Mouse (Mus musculus): Measurements from ENCODE around the gene Abcf2. TPM values are rescaled to one million over a fixed set of nuclear protein-coding genes. Genes with fewer than 3 reads are reported as not detected.
"Not testable (repeated sequence)": the region's sequence is repeated elsewhere in the genome, so short reads cannot be mapped to it uniquely, and the experiment has no call there.

The Abcf2 gene
- total and polyA plus RNA-seq, 2 experiments, result 25.9 to 31.9 TPM

- Histone ChIP-seq H3K79me2 (ENCODE audit: control insufficient read depth, insufficient read depth, low read length) (peaks cover 9% of the 10 kb centered on the region; the same call in 1 of the 2 replicates), H3K4me3 (ENCODE audit: insufficient read depth, low read depth, low read length) (peak overlapping the region; percentile 95), H3K27me3 (ENCODE audit: control insufficient read depth, insufficient read depth, low read length) (no peaks in the 10 kb centered on the region), H3K4me1 (ENCODE audit: control insufficient read depth, insufficient read depth, low read length) (peaks cover 16% of the 10 kb centered on the region; the same call in 1 of the 2 replicates), H3K9ac (ENCODE audit: low read depth, low read length) (peak overlapping the region; percentile 67), H3K36me3 (ENCODE audit: control insufficient read depth, insufficient read depth, low read length) (peaks cover 3% of the 10 kb centered on the region), H3K27ac (replicated peaks; ENCODE audit: insufficient read depth, low read depth, low read length) (peak overlapping the region; percentile 45; the same call in 1 of the 2 replicates)
- no peak for DNase-seq (ENCODE audit: extremely low read depth, low read depth, low spot score)
- 11% methylated on average over 8 of the region's 8 CpGs for WGBS
- TF ChIP-seq POLR2A (IDR thresholded peaks at IDR 0.05; ENCODE audit: extremely low read depth, insufficient read depth, low read length) (no peak), CTCF (IDR thresholded peaks at IDR 0.05; ENCODE audit: low read depth, low read length) (no peak)
Observed at GRCm38 (mm10) chr5:24586106-24586505, 8.8 kb upstream of the Abcf2 start.

DNA sequence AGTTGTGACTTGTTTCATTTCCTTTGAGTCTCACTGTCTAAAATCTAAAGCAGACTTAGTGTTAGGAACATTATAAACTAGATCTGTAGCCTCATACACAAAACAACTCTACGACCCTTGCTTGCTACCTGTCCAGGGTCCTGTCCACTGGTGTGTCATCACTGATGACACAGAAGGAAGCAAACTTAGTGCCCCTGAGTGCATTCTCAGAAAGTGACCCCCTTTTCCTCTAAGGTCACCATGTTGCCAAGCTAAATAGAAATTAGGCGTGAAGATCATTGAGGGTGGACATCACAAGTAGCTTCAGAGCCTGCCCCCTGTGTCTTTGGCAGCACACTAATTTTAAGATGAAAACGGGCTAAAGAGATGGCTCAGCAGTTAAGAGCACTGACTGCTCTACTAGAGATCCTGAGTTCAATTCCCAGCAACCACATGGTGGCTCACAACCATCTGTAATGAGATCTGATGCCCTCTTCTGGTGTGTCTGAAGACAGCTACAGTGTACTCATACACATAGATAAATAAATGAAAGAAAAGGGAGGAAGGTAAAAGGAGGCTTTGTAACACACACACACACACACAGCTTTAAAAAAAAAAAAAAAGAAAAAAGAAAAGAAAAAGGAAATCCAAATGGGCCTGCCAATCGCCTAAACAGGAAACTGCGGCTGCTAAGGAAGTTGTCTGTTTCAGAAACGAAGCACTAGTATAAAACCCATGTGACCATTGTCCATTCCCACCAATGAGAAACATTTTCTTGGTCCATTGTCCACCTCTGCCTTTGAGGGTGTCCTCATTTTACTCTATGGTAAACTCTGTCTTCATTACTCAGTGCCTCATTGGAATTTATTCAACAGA, 1.1 kb upstream of the Abcf2 start:
- WGBS, result 60% methylated on average over 6 of the region's 6 CpGs

DNA sequence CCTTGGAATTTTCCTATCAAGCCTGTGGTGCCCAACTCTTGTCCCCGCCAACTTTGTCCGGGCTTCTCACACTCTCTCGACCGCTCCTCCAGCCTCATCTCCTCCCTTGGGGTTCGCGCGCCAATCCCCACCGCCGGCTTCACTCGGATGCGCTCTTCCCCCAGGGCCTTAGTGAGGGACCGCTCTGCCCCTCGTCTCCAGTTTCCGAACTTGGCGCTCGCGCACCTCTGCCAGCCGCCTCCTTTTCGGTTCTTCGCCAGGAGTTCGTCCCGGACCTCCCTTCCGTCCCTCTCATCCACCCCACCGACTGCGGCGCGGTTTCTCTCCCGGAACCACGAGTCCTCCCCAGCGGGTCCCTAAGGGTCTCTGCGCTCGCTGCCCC, 475 bp downstream of the Abcf2 start:
- Histone ChIP-seq H3K27me3 (ENCODE audit: control insufficient read depth, insufficient read depth, low read length) (no peaks in the 10 kb centered on the region), H3K36me3 (ENCODE audit: control insufficient read depth, insufficient read depth, low read length) (peaks cover 24% of the 10 kb centered on the region), H3K9ac (ENCODE audit: low read depth, low read length) (peak overlapping the region; percentile 79), H3K79me2 (ENCODE audit: control insufficient read depth, insufficient read depth, low read length) (peaks cover 8% of the 10 kb centered on the region; the same call in 1 of the 2 replicates), H3K4me1 (ENCODE audit: control insufficient read depth, insufficient read depth, low read length) (peaks cover 6% of the 10 kb centered on the region), H3K27ac (replicated peaks; ENCODE audit: insufficient read depth, low read depth, low read length) (peak overlapping the region; percentile 58), H3K4me3 (ENCODE audit: insufficient read depth, low read depth, low read length) (peak overlapping the region; percentile 81)
- no peak for DNase-seq (ENCODE audit: extremely low read depth, low read depth, low spot score)
- under 1% methylated on average over 32 of the region's 32 CpGs for WGBS
- TF ChIP-seq POLR2A (IDR thresholded peaks at IDR 0.05; ENCODE audit: extremely low read depth, insufficient read depth, low read length) (no peak), CTCF (IDR thresholded peaks at IDR 0.05; ENCODE audit: low read depth, low read length) (no peak)

More for the DNA sequence above, 1.1 kb upstream of the Abcf2 start:
- Histone ChIP-seq H3K36me3 (ENCODE audit: control insufficient read depth, insufficient read depth, low read length) (peaks cover 9% of the 10 kb centered on the region; the same call in 1 of the 2 replicates), H3K9ac (ENCODE audit: low read depth, low read length) (peak overlapping the region; percentile 19; the same call in 1 of the 2 replicates), H3K4me1 (ENCODE audit: control insufficient read depth, insufficient read depth, low read length) (peaks cover 6% of the 10 kb centered on the region), H3K4me3 (ENCODE audit: insufficient read depth, low read depth, low read length) (peak overlapping the region; percentile 58), H3K27ac (replicated peaks; ENCODE audit: insufficient read depth, low read depth, low read length) (peak overlapping the region; percentile 74), H3K27me3 (ENCODE audit: control insufficient read depth, insufficient read depth, low read length) (no peaks in the 10 kb centered on the region), H3K79me2 (ENCODE audit: control insufficient read depth, insufficient read depth, low read length) (peaks cover 8% of the 10 kb centered on the region; the same call in 1 of the 2 replicates)
- no peak for DNase-seq (ENCODE audit: extremely low read depth, low read depth, low spot score)
- TF ChIP-seq POLR2A (IDR thresholded peaks at IDR 0.05; ENCODE audit: extremely low read depth, insufficient read depth, low read length) (no peak), CTCF (IDR thresholded peaks at IDR 0.05; ENCODE audit: low read depth, low read length) (no peak)

- TF ChIP-seq CTCF (IDR thresholded peaks at IDR 0.05; ENCODE audit: low read depth, low read length) (no peak), POLR2A (IDR thresholded peaks at IDR 0.05; ENCODE audit: extremely low read depth, insufficient read depth, low read length) (no peak)
- WGBS, result 88% methylated on average over 1 of the region's 1 CpGs
- no peak overlapping the region for H3K9ac ChIP-seq (ENCODE audit: low read depth, low read length)
Observed at GRCm38 (mm10) chr5:24575948-24576347, 1.3 kb downstream of the Abcf2 start.

GRCm38 (mm10) chr5:24556709-24557108, 20.6 kb downstream of the Abcf2 start, which contains the start of gene 4931409K22Rik:
4931409K22Rik (minus strand) TSS chr5:24556809.
- H3K4me1 ChIP-seq (ENCODE audit: control insufficient read depth, insufficient read depth, low read length), result no peaks in the 10 kb centered on the region
- H3K27me3 ChIP-seq (ENCODE audit: control insufficient read depth, insufficient read depth, low read length), result no peaks in the 10 kb centered on the region
- H3K27ac ChIP-seq (replicated peaks; ENCODE audit: insufficient read depth, low read depth, low read length), result no peak within 1 kb of the TSS
- TF ChIP-seq POLR2A (IDR thresholded peaks at IDR 0.05; ENCODE audit: extremely low read depth, insufficient read depth, low read length) (no peak), CTCF (IDR thresholded peaks at IDR 0.05; ENCODE audit: low read depth, low read length) (no peak)
- 53% methylated on average over 2 of the region's 2 CpGs for WGBS
- no peak for DNase-seq (ENCODE audit: extremely low read depth, low read depth, low spot score)
- H3K36me3 ChIP-seq (ENCODE audit: control insufficient read depth, insufficient read depth, low read length), result no peaks in the 10 kb centered on the region
- no peaks in the 10 kb centered on the region for H3K79me2 ChIP-seq (ENCODE audit: control insufficient read depth, insufficient read depth, low read length)
- H3K9ac ChIP-seq (ENCODE audit: low read depth, low read length), result no peak within 1 kb of the TSS
- H3K4me3 ChIP-seq (ENCODE audit: insufficient read depth, low read depth, low read length), result no peak within 1 kb of the TSS

More at GRCm38 (mm10) chr5:24575948-24576347, 1.3 kb downstream of the Abcf2 start:
- Histone ChIP-seq H3K79me2 (ENCODE audit: control insufficient read depth, insufficient read depth, low read length) (peaks cover 8% of the 10 kb centered on the region; the same call in 1 of the 2 replicates), H3K27ac (replicated peaks; ENCODE audit: insufficient read depth, low read depth, low read length) (no peak overlapping the region), H3K4me3 (ENCODE audit: insufficient read depth, low read depth, low read length) (no peak overlapping the region), H3K27me3 (ENCODE audit: control insufficient read depth, insufficient read depth, low read length) (no peaks in the 10 kb centered on the region), H3K36me3 (ENCODE audit: control insufficient read depth, insufficient read depth, low read length) (peaks cover 28% of the 10 kb centered on the region), H3K4me1 (ENCODE audit: control insufficient read depth, insufficient read depth, low read length) (peaks cover 6% of the 10 kb centered on the region)
- no peak for DNase-seq (ENCODE audit: extremely low read depth, low read depth, low spot score)

GRCm38 (mm10) chr5:24555335-24555734, 21.9 kb downstream of the Abcf2 start:
- H3K27me3 ChIP-seq (ENCODE audit: control insufficient read depth, insufficient read depth, low read length); H3K9ac ChIP-seq (ENCODE audit: low read depth, low read length); H3K4me3 ChIP-seq (ENCODE audit: insufficient read depth, low read depth, low read length); H3K36me3 ChIP-seq (ENCODE audit: control insufficient read depth, insufficient read depth, low read length); H3K79me2 ChIP-seq (ENCODE audit: control insufficient read depth, insufficient read depth, low read length); DNase-seq (ENCODE audit: extremely low read depth, low read depth, low spot score); H3K27ac ChIP-seq (replicated peaks; ENCODE audit: insufficient read depth, low read depth, low read length); H3K4me1 ChIP-seq (ENCODE audit: control insufficient read depth, insufficient read depth, low read length): not testable (repeated sequence)
- 89% methylated on average over 7 of the region's 7 CpGs for WGBS
